Mouse (Mus musculus) cerebellum, postnatal 10 days (tissue): ENCODE results near the gene Coq9.

Source experiments
- DNase-seq, 2 experiments: peaks; one replicate each; pipeline ENCODE4 v3.0.0; 2021; ENCODE audit warnings: mixed read lengths in 2 of 2

Coq9 gene

GRCm38 (mm10) chr8:94871108-94871894 is 33.2 kb downstream of the Coq9 start:
- peak; percentile 85 to 88 for DNase-seq

- DNase-seq, result peak; percentile 56 to 70
Measured at GRCm38 (mm10) chr8:94872156-94872555, 34.0 kb downstream of the Coq9 start.

GRCm38 (mm10) chr8:94872576-94872975 is 34.5 kb downstream of the Coq9 start:
- DNase-seq, result peak in 1 of 2 experiments; percentile 28

- DNase-seq, result peak; percentile 79 to 82
Measured at GRCm38 (mm10) chr8:94874358-94874757, 36.2 kb downstream of the Coq9 start.

- peak; percentile 52 to 68 for DNase-seq
Measured at GRCm38 (mm10) chr8:94875096-94875870, 37.2 kb downstream of the Coq9 start.

GRCm38 (mm10) chr8:94875871-94876150 is 37.7 kb downstream of the Coq9 start:
- DNase-seq, result no peak

- peak; percentile 87 to 89 for DNase-seq
Measured at GRCm38 (mm10) chr8:94876197-94876730, 38.1 kb downstream of the Coq9 start, which contains the start of gene Dok4. Gene Dok4 (minus strand): TSS chr8:94876330.

- DNase-seq, result no peak
Measured at GRCm38 (mm10) chr8:94876820-94877219, 38.7 kb downstream of the Coq9 start.

- DNase-seq, result no peak
Measured at GRCm38 (mm10) chr8:94880742-94881141, 42.6 kb downstream of the Coq9 start.

GRCm38 (mm10) chr8:94888383-94889036 is 50.4 kb downstream of the Coq9 start:
- no peak for DNase-seq

- DNase-seq, result no peak
Measured at GRCm38 (mm10) chr8:94892917-94893316, 54.8 kb downstream of the Coq9 start.

GRCm38 (mm10) chr8:94899262-94899661 is 61.1 kb downstream of the Coq9 start:
- DNase-seq, result no peak

GRCm38 (mm10) chr8:94900617-94901016 is 62.5 kb downstream of the Coq9 start:
- DNase-seq, result no peak

GRCm38 (mm10) chr8:94901031-94901430 is 62.9 kb downstream of the Coq9 start:
- no peak for DNase-seq

GRCm38 (mm10) chr8:94903709-94904108 is 65.6 kb downstream of the Coq9 start:
- DNase-seq, result no peak
